Mouse (Mus musculus) heart, postnatal 0 days (tissue): ENCODE data around the gene Rybp. TPM values are rescaled to one million over a fixed set of nuclear protein-coding genes. Genes with fewer than 3 reads are reported as not detected.

ENCODE experiments used
- ATAC-seq: fragments of 200-750 bp; cut with Nextera tagmentation; 2 replicates; pipeline ENCODE4 v1.8.0; 2017; ENCODE audit warnings: low read depth, moderate number of reproducible peaks, moderate library complexity; ENCODE audit not compliant: insufficient read depth
- DNase-seq: peaks from one replicate; pipeline ENCODE4 v3.0.0-alpha.2; 2016; ENCODE audit warnings: low spot score
- H3K27ac ChIP-seq: fragments of 300-500 bp; sonication (generic); 2 replicates; pipeline ENCODE4 v1.5.1; 2014; ENCODE audit warnings: low read depth, mild to moderate bottlenecking
- H3K27me3 ChIP-seq: fragments of 300-500 bp; sonication (generic); 2 replicates; pipeline ENCODE4 v1.6.1; 2014; ENCODE audit warnings: low read length, mixed read lengths; ENCODE audit not compliant: control insufficient read depth, insufficient read depth
- H3K36me3 ChIP-seq: fragments of 300-500 bp; sonication (generic); replicated peaks from 2 replicates; pipeline ENCODE4 v1.6.1; 2014; ENCODE audit warnings: low read length, mixed read lengths; ENCODE audit not compliant: control insufficient read depth, insufficient read depth
- H3K4me1 ChIP-seq: fragments of 300-500 bp; sonication (generic); 2 replicates; pipeline ENCODE4 v1.6.1; 2014; ENCODE audit warnings: antibody characterized with exemption; ENCODE audit not compliant: control insufficient read depth, insufficient read depth
- H3K4me2 ChIP-seq: fragments of 300-500 bp; sonication (generic); 2 replicates; pipeline ENCODE4 v1.6.1; 2014; ENCODE audit warnings: low read depth, mild to moderate bottlenecking, low read length, moderate library complexity
- H3K4me3 ChIP-seq: fragments of 300-500 bp; sonication (generic); 2 replicates; pipeline ENCODE4 v1.5.1; 2014; ENCODE audit warnings: low read depth, low read length
- H3K9ac ChIP-seq: fragments of 300-500 bp; sonication (generic); replicated peaks from 2 replicates; pipeline ENCODE4 v1.6.1; 2014; ENCODE audit warnings: low read depth, low read length, mixed read lengths
- H3K9me3 ChIP-seq: fragments of 300-500 bp; sonication (generic); replicated peaks from 2 replicates; pipeline ENCODE4 v1.6.1; 2016; ENCODE audit warnings: low read length; ENCODE audit not compliant: control insufficient read depth
- CTCF ChIP-seq: IDR thresholded peaks from 2 replicates; pipeline ENCODE4 v1.5.1; 2016; ENCODE audit warnings: antibody characterized with exemption, control low read depth, low read depth
- EP300 ChIP-seq: IDR thresholded peaks from 2 replicates; pipeline ENCODE4 v1.6.1; 2016; ENCODE audit warnings: antibody characterized with exemption, low read depth
- WGBS: fragments of 180-500 bp; shearing (Covaris S2); extraction: QIAGEN DNeasy Blood & Tissue Kit; methylation state at CpG from one replicate; pipeline ENCODE4 v1.1.7; 2014; 5-methylcytosine and 5-hydroxymethylcytosine counted together
- polyA plus RNA-seq: library from polyadenylated mRNA; unstranded; fragments of >200 nt; fragmentation: Nextera tagmentation; extraction: Ambion mirVana; gene quantifications from 2 replicates; pipeline ENCODE4 v1.2.1, GENCODE M21; 2015
- total RNA-seq: library from RNA; depleted of rRNA; stranded (reverse); fragments of >200 nt; gene quantifications from 2 replicates; pipeline ENCODE4 v1.2.3, GENCODE M21; 2014; ENCODE audit warnings: low replicate concordance

Rybp gene
- total and polyA plus RNA-seq, 2 experiments from 2014 or later, result 5.2 to 8.6 TPM

GRCm38 (mm10) chr6:100193760-100194159, 93.5 kb downstream of the Rybp start:
- H3K27me3 ChIP-seq, result no peaks in the 10 kb centered on the region
- H3K36me3 ChIP-seq, result no peaks in the 10 kb centered on the region
- TF ChIP-seq CTCF (no peak), EP300 (no peak)
- WGBS, result 57% methylated on average over 7 of the region's 7 CpGs
- H3K4me1 ChIP-seq, result peaks cover 26% of the 10 kb centered on the region
- H3K27ac ChIP-seq, result 0 out of 2 replicates have a peak overlapping the region, but pooled peaks have one; percentile 11
- no peak overlapping the region for H3K4me3 ChIP-seq
- H3K9ac ChIP-seq, result no peak overlapping the region
- ATAC-seq (no peak), DNase-seq (no peak)
- H3K9me3 ChIP-seq, result no peaks in the 10 kb centered on the region
- H3K4me2 ChIP-seq, result no peak overlapping the region

GRCm38 (mm10) chr6:100192691-100193229, 94.5 kb downstream of the Rybp start:
- ATAC-seq, result no peak
- Histone ChIP-seq H3K27me3 (no peaks in the 10 kb centered on the region), H3K4me1 (peaks cover 26% of the 10 kb centered on the region), H3K9me3 (no peaks in the 10 kb centered on the region), H3K4me2 (no peak overlapping the region), H3K9ac (no peak overlapping the region), H3K27ac (no peak overlapping the region), H3K36me3 (no peaks in the 10 kb centered on the region), H3K4me3 (no peak overlapping the region)
- DNase-seq, result no peak
- 63% methylated on average over 4 of the region's 4 CpGs for WGBS
- TF ChIP-seq CTCF (no peak), EP300 (no peak)

GRCm38 (mm10) chr6:100190803-100191559, 96.3 kb downstream of the Rybp start:
- H3K4me3 ChIP-seq, result no peak overlapping the region
- H3K36me3 ChIP-seq, result no peaks in the 10 kb centered on the region
- ATAC-seq, result no peak
- no peak for DNase-seq
- H3K4me2 ChIP-seq, result no peak overlapping the region
- H3K9me3 ChIP-seq, result no peaks in the 10 kb centered on the region
- H3K4me1 ChIP-seq, result peaks cover 18% of the 10 kb centered on the region
- H3K27ac ChIP-seq, result no peak overlapping the region
- H3K9ac ChIP-seq, result no peak overlapping the region
- TF ChIP-seq EP300 (no peak), CTCF (no peak)
- WGBS, result 80% methylated on average over 15 of the region's 15 CpGs
- H3K27me3 ChIP-seq, result no peaks in the 10 kb centered on the region

GRCm38 (mm10) chr6:100190310-100190709, 97.0 kb downstream of the Rybp start:
- Histone ChIP-seq H3K9me3 (no peaks in the 10 kb centered on the region), H3K4me1 (peaks cover 15% of the 10 kb centered on the region), H3K27me3 (no peaks in the 10 kb centered on the region), H3K4me3 (no peak overlapping the region), H3K9ac (no peak overlapping the region), H3K4me2 (no peak overlapping the region), H3K27ac (no peak overlapping the region), H3K36me3 (no peaks in the 10 kb centered on the region)
- TF ChIP-seq CTCF, result no peak
- no peak for TF ChIP-seq EP300
- DNase-seq, result no peak
- no peak for ATAC-seq
- 86% methylated on average over 10 of the region's 10 CpGs for WGBS

- Histone ChIP-seq H3K27ac (no peak overlapping the region), H3K36me3 (no peaks in the 10 kb centered on the region), H3K4me2 (no peak overlapping the region), H3K4me1 (peaks cover 8% of the 10 kb centered on the region; the same call in 1 of the 2 replicates), H3K9ac (no peak overlapping the region), H3K27me3 (no peaks in the 10 kb centered on the region), H3K9me3 (no peaks in the 10 kb centered on the region), H3K4me3 (no peak overlapping the region)
- 56% methylated on average over 7 of the region's 7 CpGs for WGBS
- DNase-seq (no peak), ATAC-seq (peak; percentile 36)
- TF ChIP-seq CTCF, result no peak
- TF ChIP-seq EP300, result no peak
These were observed 98.2 kb downstream of the Rybp start for GRCm38 (mm10) chr6:100188883-100189743.
